Mouse (Mus musculus) bone marrow macrophage, adult 2 months (primary cell): ENCODE data around the gene Olfr551. TPM values are rescaled to one million over a fixed set of nuclear protein-coding genes. Genes with fewer than 3 reads are reported as not detected.

Experiments
- H3K27ac ChIP-seq: 2 replicates; pipeline ENCODE4 v1.5.1; 2012; ENCODE audit warnings: low read depth, low read length; ENCODE audit not compliant: insufficient read depth
- H3K4me1 ChIP-seq: 2 replicates; pipeline ENCODE4 v1.6.1; 2012; ENCODE audit warnings: low read length; ENCODE audit not compliant: control insufficient read depth, insufficient read depth
- H3K4me3 ChIP-seq: 2 replicates; pipeline ENCODE4 v1.5.1; 2012; ENCODE audit warnings: mild to moderate bottlenecking, low read length, moderate library complexity; ENCODE audit not compliant: insufficient read depth
- CTCF ChIP-seq: IDR thresholded peaks from 2 replicates; pipeline ENCODE4 v1.5.1; 2012; ENCODE audit warnings: low read depth, mild to moderate bottlenecking, low read length, moderate library complexity
- POLR2A ChIP-seq: IDR thresholded peaks from 2 replicates; pipeline ENCODE4 v1.6.1; 2012; ENCODE audit warnings: mild to moderate bottlenecking, low read depth, low read length, borderline replicate concordance
- polyA plus RNA-seq: library from polyadenylated mRNA; stranded (reverse); fragments of >200 nt; gene quantifications from 2 replicates; pipeline ENCODE4 v1.2.4, GENCODE M21; 2012; ENCODE audit not compliant: missing spikeins, insufficient read depth, insufficient read length

Gene Olfr551
- polyA plus RNA-seq, 1 experiment: not detected

- H3K4me3 ChIP-seq: no peak overlapping the region
- H3K4me1 ChIP-seq: peaks cover 31% of the 10 kb centered on the region
- no peak overlapping the region for H3K27ac ChIP-seq
- no peak for TF ChIP-seq CTCF
- TF ChIP-seq POLR2A: no peak
Observed at GRCm38 (mm10) chr7:102566219-102566618, 25.5 kb downstream of the Olfr551 start.

- Histone ChIP-seq H3K4me3 (peak within 1 kb of the TSS; percentile 79), H3K4me1 (peaks cover 31% of the 10 kb centered on the region), H3K27ac (peak within 1 kb of the TSS; percentile 19; the same call in 1 of the 2 replicates)
- TF ChIP-seq POLR2A: no peak
- TF ChIP-seq CTCF: no peak
Observed at GRCm38 (mm10) chr7:102564999-102565997, 26.4 kb downstream of the Olfr551 start, which contains the start of gene Trim21. Gene Trim21 (minus strand): TSS chr7:102565486.

- no peak for TF ChIP-seq POLR2A
- no peak for TF ChIP-seq CTCF
- no peak overlapping the region for H3K4me3 ChIP-seq
Observed at GRCm38 (mm10) chr7:102553279-102553678, 38.4 kb downstream of the Olfr551 start.

GRCm38 (mm10) chr7:102549570-102549969 lies 42.1 kb downstream of the Olfr551 start, which contains the start of gene Olfr549:
Gene Olfr549 (plus strand): TSS chr7:102549870.
- Histone ChIP-seq H3K27ac (no peak within 1 kb of the TSS), H3K4me1 (peaks cover 2% of the 10 kb centered on the region; the same call in 1 of the 2 replicates), H3K4me3 (no peak within 1 kb of the TSS)
- TF ChIP-seq POLR2A: no peak
- TF ChIP-seq CTCF: no peak

More at GRCm38 (mm10) chr7:102553279-102553678, 38.4 kb downstream of the Olfr551 start:
- Histone ChIP-seq H3K4me1 (peaks cover 2% of the 10 kb centered on the region; the same call in 1 of the 2 replicates), H3K27ac (no peak overlapping the region)

- TF ChIP-seq POLR2A (no peak), CTCF (no peak)
- H3K4me3 ChIP-seq: no peak overlapping the region
- H3K27ac ChIP-seq: no peak overlapping the region
- peaks cover 4% of the 10 kb centered on the region; the same call in 1 of the 2 replicates for H3K4me1 ChIP-seq
Observed at GRCm38 (mm10) chr7:102541251-102541650, 50.4 kb downstream of the Olfr551 start.

GRCm38 (mm10) chr7:102540596-102540995 lies 51.1 kb downstream of the Olfr551 start, which contains the start of gene Olfr548-ps1:
Gene Olfr548-ps1 (plus strand): TSS chr7:102540896.
- TF ChIP-seq POLR2A (no peak), CTCF (no peak)
- no peak within 1 kb of the TSS for H3K27ac ChIP-seq

GRCm38 (mm10) chr7:102534449-102534848 lies 57.2 kb downstream of the Olfr551 start, which contains the start of gene Olfr547:
Gene Olfr547 (plus strand): TSS chr7:102534749.
- Histone ChIP-seq H3K27ac (no peak within 1 kb of the TSS), H3K4me1 (no peaks in the 10 kb centered on the region), H3K4me3 (no peak within 1 kb of the TSS)
- no peak for TF ChIP-seq POLR2A
- TF ChIP-seq CTCF: no peak

More at GRCm38 (mm10) chr7:102540596-102540995, 51.1 kb downstream of the Olfr551 start, which contains the start of gene Olfr548-ps1:
- Histone ChIP-seq H3K4me1 (peaks cover 4% of the 10 kb centered on the region; the same call in 1 of the 2 replicates), H3K4me3 (no peak within 1 kb of the TSS)

Other genes starting within 250 kb of the Olfr551 start
- gene Rrm1, start 150.2 kb downstream of the Olfr551 start, polyA plus RNA-seq: 78.4 and 85.5 TPM in 2 replicates
- gene Olfr543, start 110.2 kb downstream of the Olfr551 start, polyA plus RNA-seq: not detected in 2 replicates
- gene Olfr544, start 103.6 kb downstream of the Olfr551 start, polyA plus RNA-seq: not detected in 2 replicates
- not detected in 2 replicates for gene Olfr545, start 92.3 kb downstream of the Olfr551 start, polyA plus RNA-seq
- gene Olfr547, start 57.1 kb downstream of the Olfr551 start, polyA plus RNA-seq: not detected in 2 replicates
- not detected in 2 replicates for gene Olfr548-ps1, start 51.0 kb downstream of the Olfr551 start, polyA plus RNA-seq
- gene Olfr549, start 42.0 kb downstream of the Olfr551 start, polyA plus RNA-seq: not detected in 2 replicates
- 38.1 and 42.5 TPM in 2 replicates for gene Trim21, start 26.4 kb downstream of the Olfr551 start, polyA plus RNA-seq
- not detected in 2 replicates for gene Olfr550, start 20.4 kb downstream of the Olfr551 start, polyA plus RNA-seq
- not detected in 2 replicates for gene Olfr552, start 5.9 kb upstream of the Olfr551 start, polyA plus RNA-seq
- gene Olfr553, start 26.3 kb upstream of the Olfr551 start, polyA plus RNA-seq: not detected in 2 replicates
- gene Olfr554, start 46.5 kb upstream of the Olfr551 start, polyA plus RNA-seq: not detected in 2 replicates
- gene Olfr555, start 66.9 kb upstream of the Olfr551 start, polyA plus RNA-seq: not detected in 2 replicates
- not detected in 2 replicates for gene Olfr556, start 73.0 kb upstream of the Olfr551 start, polyA plus RNA-seq
- gene Trim68, start 95.4 kb upstream of the Olfr551 start, polyA plus RNA-seq: 9.3 and 10.5 TPM in 2 replicates
- not detected in 2 replicates for gene Olfr557, start 104.0 kb upstream of the Olfr551 start, polyA plus RNA-seq
- not detected in 2 replicates for gene Olfr558, start 110.3 kb upstream of the Olfr551 start, polyA plus RNA-seq
- not detected in 2 replicates for gene Olfr33, start 127.2 kb upstream of the Olfr551 start, polyA plus RNA-seq
- not detected in 2 replicates for gene Olfr559, start 135.6 kb upstream of the Olfr551 start, polyA plus RNA-seq
- not detected in 2 replicates for gene Olfr560, start 167.5 kb upstream of the Olfr551 start, polyA plus RNA-seq
- not detected in 2 replicates for gene Olfr78, start 167.6 kb upstream of the Olfr551 start, polyA plus RNA-seq
- not detected in 2 replicates for gene Olfr561, start 179.3 kb upstream of the Olfr551 start, polyA plus RNA-seq
- gene Olfr564, start 211.6 kb upstream of the Olfr551 start, polyA plus RNA-seq: not detected in 2 replicates